Mouse (Mus musculus) ES-E14 (cell line): ENCODE data around the gene 1700016D06Rik. TPM values are rescaled to one million over a fixed set of nuclear protein-coding genes. Genes with fewer than 3 reads are reported as not detected.

Experiments
- DNase-seq: peaks from one replicate; pipeline ENCODE4 v3.0.0-alpha.2; 2013; ENCODE audit warnings: low read depth, low spot score
- H3K27ac ChIP-seq: 2 replicates; pipeline ENCODE4 v1.5.1; 2012; ENCODE audit warnings: low read depth, mild to moderate bottlenecking, low read length, moderate library complexity, mixed read lengths; ENCODE audit not compliant: poor library complexity, insufficient read depth, severe bottlenecking
- H3K36me3 ChIP-seq: 2 replicates; pipeline ENCODE4 v1.6.1; 2012; ENCODE audit warnings: mild to moderate bottlenecking, low read length, moderate library complexity, mixed read lengths; ENCODE audit not compliant: control insufficient read depth, poor library complexity, insufficient read depth, severe bottlenecking
- H3K4me1 ChIP-seq, 2 experiments: fragments of 150-350 bp in 1 of 2; sonication (generic) in 1 of 2; 2 replicates each; pipeline ENCODE4 v1.6.1; 2012; ENCODE audit warnings: low read length in 2 of 2, mild to moderate bottlenecking in 1 of 2, mixed read lengths in 1 of 2; ENCODE audit not compliant: control insufficient read depth in 2 of 2, insufficient read depth in 2 of 2, poor library complexity in 1 of 2
- H3K4me3 ChIP-seq, 2 experiments: fragments of 150-350 bp in 1 of 2; sonication (generic) in 1 of 2; 2 replicates each; pipeline ENCODE4 v1.5.1; 2012; ENCODE audit warnings: low read length in 2 of 2, low read depth in 1 of 2, mild to moderate bottlenecking in 1 of 2, mixed read lengths in 1 of 2; ENCODE audit not compliant: insufficient read depth in 1 of 2, poor library complexity in 1 of 2, severe bottlenecking in 1 of 2
- H3K9ac ChIP-seq: 2 replicates; pipeline ENCODE4 v1.6.1; 2012; ENCODE audit warnings: low read depth, mild to moderate bottlenecking, low read length, mixed read lengths; ENCODE audit not compliant: poor library complexity, insufficient read depth, severe bottlenecking
- H3K9me3 ChIP-seq: fragments of 150-350 bp; sonication (generic); 2 replicates; pipeline ENCODE4 v1.6.1; 2012; ENCODE audit warnings: low read depth, mild to moderate bottlenecking, low read length; ENCODE audit not compliant: control insufficient read depth, insufficient read depth
- CHD2 ChIP-seq: IDR thresholded peaks from 2 replicates; pipeline ENCODE4 v1.6.1; 2014; ENCODE audit warnings: mild to moderate bottlenecking, low read depth, low read length, inconsistent platforms
- HCFC1 ChIP-seq: IDR thresholded peaks from 2 replicates; pipeline ENCODE4 v1.6.1; 2012; ENCODE audit warnings: low read length, inconsistent platforms, borderline replicate concordance; ENCODE audit not compliant: insufficient read depth
- MAFK ChIP-seq: IDR thresholded peaks from 2 replicates; pipeline ENCODE4 v1.6.1; 2014; ENCODE audit warnings: mild to moderate bottlenecking, low read depth, low read length, inconsistent platforms; ENCODE audit not compliant: insufficient read depth
- ZC3H11A ChIP-seq: IDR thresholded peaks from 2 replicates; pipeline ENCODE4 v1.6.1; 2012; ENCODE audit warnings: low read depth, mild to moderate bottlenecking, inconsistent platforms, low read length, borderline replicate concordance
- ZNF384 ChIP-seq: IDR thresholded peaks from 2 replicates; pipeline ENCODE4 v1.6.1; 2012; ENCODE audit warnings: low read depth, low read length, inconsistent platforms
- in situ Hi-C, 2 experiments: fragments of 600-800 bp; cut with MboI; formaldehyde crosslinking; loops; one replicate each; pipeline ENCODE4 v1.15.1; 2025; ENCODE audit warnings: low sequenced_read_pairs in 2 of 2, inconsistent platforms in 1 of 2; ENCODE audit not compliant: unreplicated experiment in 2 of 2
- total RNA-seq: library from RNA; depleted of rRNA; stranded (reverse); fragments of 300-350 nt; gene quantifications from 2 replicates; pipeline ENCODE4 v1.2.3, GENCODE M21; 2012; rRNA removed

The 1700016D06Rik gene
- total RNA-seq, result 0.95 and 2.1 TPM in 2 replicates

GRCm38 (mm10) chr8:11701033-11701362 is at the start of gene 1700016D06Rik:
Gene 1700016D06Rik, minus strand, starts transcription at chr8:11701063.
- in situ Hi-C loops, result loop anchor here in 1 of 2 experiments (10.0 kb wide), 2 partner anchors 146 to 266 kb away; partner anchors contain the start of genes Cars2 and Ing1
- peak within 1 kb of the TSS; percentile 33 to 46 for H3K4me3 ChIP-seq
- no peaks in the 10 kb centered on the region for H3K9me3 ChIP-seq
- H3K27ac ChIP-seq, result peak within 1 kb of the TSS; percentile 57
- DNase-seq, result no peak
- peaks cover 0 to 11% of the 10 kb centered on the region in 2 experiments; a peak in 3 of 4 replicates for H3K4me1 ChIP-seq
- peak within 1 kb of the TSS; percentile 54; the same call in 1 of the 2 replicates for H3K9ac ChIP-seq
- no peaks in the 10 kb centered on the region for H3K36me3 ChIP-seq
- TF ChIP-seq HCFC1 (no peak), CHD2 (no peak), ZC3H11A (no peak), ZNF384 (no peak), MAFK (no peak)

- Histone ChIP-seq H3K4me3 (no peak overlapping the region), H3K36me3 (no peaks in the 10 kb centered on the region), H3K27ac (no peak overlapping the region), H3K9me3 (no peaks in the 10 kb centered on the region), H3K9ac (no peak overlapping the region), H3K4me1 (peaks cover 0 to 2% of the 10 kb centered on the region in 2 experiments; a peak in 1 of 4 replicates)
- DNase-seq, result no peak
- in situ Hi-C loops, result no loop called here
- TF ChIP-seq MAFK (no peak), ZNF384 (no peak), HCFC1 (no peak), CHD2 (no peak), ZC3H11A (no peak)
These were observed 48.6 kb upstream of the 1700016D06Rik start for GRCm38 (mm10) chr8:11749472-11749871.

GRCm38 (mm10) chr8:11746850-11747600 is 46.2 kb upstream of the 1700016D06Rik start:
- Histone ChIP-seq H3K27ac (no peak overlapping the region), H3K4me3 (no peak overlapping the region; a peak in 1 of 4 replicates), H3K9ac (no peak overlapping the region), H3K36me3 (no peaks in the 10 kb centered on the region), H3K4me1 (peaks cover 0 to 2% of the 10 kb centered on the region in 2 experiments; a peak in 1 of 4 replicates), H3K9me3 (no peaks in the 10 kb centered on the region)
- in situ Hi-C loops, result no loop called here
- TF ChIP-seq ZC3H11A (no peak), HCFC1 (no peak), CHD2 (no peak), MAFK (no peak), ZNF384 (no peak)
- DNase-seq, result no peak

GRCm38 (mm10) chr8:11743580-11743979 is 42.7 kb upstream of the 1700016D06Rik start:
- no peak overlapping the region for H3K9ac ChIP-seq
- in situ Hi-C loops, result no loop called here
- H3K4me3 ChIP-seq, result no peak overlapping the region
- no peak overlapping the region for H3K27ac ChIP-seq
- H3K9me3 ChIP-seq, result no peaks in the 10 kb centered on the region
- TF ChIP-seq MAFK, result no peak
- no peak for TF ChIP-seq ZNF384
- TF ChIP-seq HCFC1, result no peak
- no peak for TF ChIP-seq ZC3H11A
- no peak for TF ChIP-seq CHD2
- peaks cover 0 to 2% of the 10 kb centered on the region in 2 experiments; a peak in 1 of 4 replicates for H3K4me1 ChIP-seq
- no peak for DNase-seq
- H3K36me3 ChIP-seq, result no peaks in the 10 kb centered on the region
